Mouse (Mus musculus): Measurements from ENCODE around the gene Zfp748.

The Zfp748 gene

DNA sequence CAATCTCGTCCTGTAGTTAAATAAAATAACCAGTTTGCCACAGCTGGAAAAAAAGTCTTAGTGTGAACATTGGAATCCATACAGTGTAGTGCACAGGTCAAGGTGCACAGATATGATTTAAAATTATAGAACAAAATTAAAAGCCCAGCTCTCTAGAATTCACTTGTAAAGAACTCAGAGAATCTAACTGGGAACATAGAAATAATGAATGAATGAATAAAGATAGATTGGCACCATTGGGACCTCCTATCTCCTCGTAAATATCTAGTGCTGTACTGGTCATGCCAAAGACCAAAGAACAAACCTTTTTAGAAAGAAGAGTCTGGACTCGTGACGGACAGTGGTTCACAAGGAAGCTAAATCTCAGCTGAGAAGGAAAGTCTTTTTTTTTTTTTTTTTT is at the start of gene Zfp748:
Gene Zfp748, minus strand, starts transcription at position 101 of the 400 bp plus-strand sequence.
- DNase-seq, result no peak

DNA sequence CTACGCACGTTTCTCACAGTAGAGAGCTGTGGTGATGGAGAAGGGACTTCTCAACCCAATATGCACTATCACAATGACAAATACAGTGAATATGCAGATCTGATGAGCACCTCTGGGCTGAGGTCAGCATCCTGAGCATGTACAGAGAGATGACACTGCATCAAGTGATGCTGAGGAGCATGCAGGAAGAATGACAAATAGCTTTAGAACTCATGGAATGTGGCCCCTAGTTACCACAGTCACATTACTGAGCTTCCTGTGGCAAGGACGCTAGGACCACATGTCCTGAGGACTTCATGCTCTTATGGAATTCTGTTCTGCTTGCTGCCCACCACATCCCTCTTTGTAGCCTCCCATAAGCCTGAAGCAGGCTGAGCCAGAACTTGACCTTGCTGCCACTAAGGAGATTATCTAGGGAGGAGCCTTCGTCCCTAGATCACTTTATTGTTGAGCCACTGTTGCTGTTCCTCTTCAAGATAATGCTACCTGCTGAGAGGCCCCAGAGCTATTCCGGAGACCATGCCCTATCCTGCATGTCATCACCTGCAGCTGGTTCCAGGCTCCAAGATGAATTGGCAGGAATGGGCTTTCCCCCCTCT is 19.1 kb upstream of the Zfp748 start:
- no peak for DNase-seq

DNA sequence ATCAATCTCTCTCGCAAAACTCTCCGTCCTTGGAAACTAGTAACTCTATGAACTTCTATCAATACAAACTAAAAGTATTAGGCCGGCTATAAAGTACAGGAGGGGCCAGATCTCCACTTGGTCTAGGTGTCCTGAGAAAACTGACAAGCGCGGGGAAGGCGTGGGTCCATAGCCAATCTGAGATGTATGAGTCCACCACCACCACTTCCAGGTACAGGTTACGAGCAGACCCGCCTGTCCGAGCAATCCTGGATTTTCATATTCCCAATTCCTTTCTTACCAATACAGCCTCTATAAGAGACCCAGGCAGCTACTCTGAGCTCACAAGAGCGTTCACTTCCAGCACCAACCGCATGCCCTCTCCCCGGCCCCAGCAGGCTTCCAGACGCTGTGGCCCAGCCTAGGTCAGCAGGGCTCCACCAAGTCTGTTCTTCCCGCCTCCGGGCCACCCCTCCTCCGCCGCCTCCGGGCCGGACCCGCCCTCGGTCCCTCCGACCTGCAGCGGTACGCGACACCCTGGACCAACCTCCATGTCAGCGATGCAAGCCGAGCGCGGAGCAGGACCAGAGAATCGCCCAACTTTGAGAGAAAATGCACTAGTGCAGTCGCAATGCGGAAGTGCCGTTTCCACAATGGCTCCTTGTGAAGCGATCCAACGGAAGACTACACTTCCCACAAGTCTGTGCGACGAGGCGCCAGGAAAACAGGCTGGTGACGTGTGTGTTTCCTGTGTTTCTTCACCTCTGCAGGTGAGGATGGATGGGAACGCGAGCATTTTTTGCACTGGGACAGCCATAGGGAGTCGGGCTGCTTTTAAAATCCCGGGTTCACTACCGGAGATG is 904 bp downstream of the Zfp748 start:
- DNase-seq, result peak; percentile 86

DNA sequence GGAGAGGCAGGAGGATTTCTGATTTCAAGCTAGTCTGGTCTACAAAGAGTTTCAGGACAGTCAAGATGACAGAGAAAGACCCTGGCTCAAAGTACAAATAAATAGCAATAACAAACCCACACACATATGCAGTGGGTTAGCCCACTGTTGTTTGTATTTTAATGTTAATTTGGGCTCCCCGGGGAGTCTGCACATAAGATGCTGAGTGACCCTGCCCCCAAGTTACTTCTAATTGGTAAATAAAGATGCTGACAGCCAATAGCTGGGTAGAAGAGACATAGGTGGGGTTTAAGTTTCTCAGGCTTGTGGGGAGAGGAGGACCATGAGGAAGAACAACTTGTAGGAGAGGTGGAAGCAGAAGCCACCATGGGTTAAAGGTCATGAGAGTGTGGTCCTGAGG is 7.7 kb downstream of the Zfp748 start:
- no peak for DNase-seq

DNA sequence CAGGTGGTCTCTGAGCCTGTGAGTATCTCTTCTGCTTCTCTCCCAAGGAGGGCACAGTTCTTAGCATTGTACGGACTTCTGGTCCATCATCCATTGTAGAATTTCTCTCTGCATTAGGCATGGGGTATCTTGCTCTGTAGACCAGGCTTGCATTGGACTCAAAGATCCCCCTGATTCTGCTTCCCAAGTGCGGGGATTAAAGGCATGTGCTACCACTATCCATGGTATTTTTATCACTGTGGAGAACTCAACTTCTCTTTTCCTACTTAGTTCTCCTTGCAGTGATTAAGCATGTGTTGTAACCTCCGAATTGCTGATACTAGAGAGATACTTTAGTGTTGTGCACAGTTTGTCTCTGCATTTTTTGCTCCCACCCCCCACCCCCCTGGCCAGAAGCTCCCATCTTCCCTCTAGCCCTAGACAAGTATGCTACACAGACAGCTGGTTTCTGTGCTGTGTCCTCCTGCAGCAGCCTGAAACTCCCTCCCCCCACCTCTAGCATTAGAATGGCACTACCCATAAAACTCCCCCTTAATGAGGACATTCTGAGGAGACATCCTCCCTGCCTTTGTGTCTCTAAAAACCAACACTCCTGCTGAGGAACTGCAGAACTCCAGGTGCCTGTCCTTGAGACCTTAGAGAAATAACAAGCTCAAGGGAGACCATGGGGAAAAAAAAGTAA is 26.4 kb downstream of the Zfp748 start:
- DNase-seq, result no peak

DNA sequence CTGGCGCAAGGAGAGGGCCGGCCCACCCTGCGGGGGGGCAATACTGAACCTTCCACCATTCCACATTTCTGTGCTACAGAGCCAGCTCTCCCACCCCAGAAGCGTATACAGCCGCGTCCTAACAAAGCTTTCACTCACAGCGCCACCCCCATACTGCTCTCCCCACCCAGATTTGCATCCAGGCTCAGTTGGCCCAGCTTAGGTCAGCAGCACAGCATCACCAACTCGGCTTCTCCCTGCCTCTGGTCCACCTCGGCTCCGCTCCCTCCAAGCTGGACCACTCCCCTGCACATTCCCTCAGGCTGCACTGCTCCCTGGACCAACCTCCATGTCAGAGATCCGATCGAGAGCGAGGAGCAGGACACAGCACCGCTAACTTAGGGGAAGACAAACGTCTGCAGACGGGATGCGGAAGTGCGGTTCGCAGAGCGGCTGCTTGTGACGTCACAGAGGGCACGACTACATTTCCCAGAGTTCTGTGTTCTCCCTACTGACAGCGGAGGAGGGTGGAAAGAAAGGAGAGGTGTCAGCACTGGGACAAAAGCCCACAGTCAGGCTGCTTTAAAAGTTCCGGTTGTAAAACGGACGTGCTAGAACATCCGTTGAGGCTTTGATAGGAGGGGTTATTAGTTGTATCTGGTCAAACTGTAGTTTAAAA is 27.7 kb downstream of the Zfp748 start, which contains the start of the genes Gm26965 and Zfp87:
Gene Gm26965, minus strand, starts transcription at position 399 of the 658 bp plus-strand sequence.
Gene Zfp87, minus strand, starts transcription at position 425 of the 658 bp plus-strand sequence.
- DNase-seq, result peak; percentile 89

DNA sequence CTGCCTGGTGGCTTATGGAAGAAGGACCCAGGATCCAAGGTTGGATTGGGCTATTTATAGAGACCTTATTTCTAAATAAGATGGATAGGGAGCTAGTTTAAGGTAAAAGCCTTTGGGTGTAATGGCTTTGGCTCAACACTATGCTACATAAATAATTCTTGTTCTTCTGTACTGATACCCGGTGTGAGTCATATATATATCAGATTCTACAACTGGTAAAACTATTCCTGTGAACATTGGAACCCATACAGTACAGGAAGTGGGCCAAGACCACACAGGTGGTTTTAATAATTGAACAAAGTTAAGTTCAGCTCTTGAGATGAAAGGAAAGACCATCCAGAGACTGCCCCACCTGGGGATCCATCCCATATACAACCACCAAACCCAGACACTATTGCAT is 52.7 kb downstream of the Zfp748 start:
- no peak for DNase-seq

DNA sequence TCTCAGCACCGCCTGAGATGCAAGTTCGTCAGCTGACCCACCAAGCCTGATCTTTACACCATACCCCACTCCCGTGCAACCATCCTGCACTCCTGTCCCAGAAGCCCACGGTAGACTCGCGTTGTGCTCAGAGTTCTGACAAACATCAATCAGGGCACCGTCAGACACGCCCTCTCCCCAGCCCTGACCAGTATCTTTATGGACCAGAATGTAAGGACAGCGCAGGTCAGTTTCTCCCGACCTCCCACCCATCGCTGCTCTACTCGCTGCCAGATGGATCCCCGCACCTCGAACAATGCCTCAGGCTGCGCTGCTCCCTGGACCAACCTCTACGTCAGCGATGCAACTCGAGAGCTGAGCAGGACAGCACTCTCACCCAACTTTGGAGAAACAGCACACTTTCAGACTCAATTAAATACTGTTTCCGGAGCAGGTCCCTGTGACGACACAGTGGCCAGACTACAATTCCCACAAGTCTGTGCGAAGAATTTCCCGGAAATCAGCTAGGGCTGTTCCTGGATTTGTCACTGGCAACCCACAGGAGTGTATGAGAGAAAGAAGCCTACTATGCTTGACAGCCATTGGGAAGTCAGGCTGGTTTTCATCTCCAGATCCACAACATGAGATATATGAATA is 53.4 kb downstream of the Zfp748 start, which contains the start of gene Zfp58:
Gene Zfp58, minus strand, starts transcription at position 472 of the 636 bp plus-strand sequence.
- peak; percentile 75 for DNase-seq

DNA sequence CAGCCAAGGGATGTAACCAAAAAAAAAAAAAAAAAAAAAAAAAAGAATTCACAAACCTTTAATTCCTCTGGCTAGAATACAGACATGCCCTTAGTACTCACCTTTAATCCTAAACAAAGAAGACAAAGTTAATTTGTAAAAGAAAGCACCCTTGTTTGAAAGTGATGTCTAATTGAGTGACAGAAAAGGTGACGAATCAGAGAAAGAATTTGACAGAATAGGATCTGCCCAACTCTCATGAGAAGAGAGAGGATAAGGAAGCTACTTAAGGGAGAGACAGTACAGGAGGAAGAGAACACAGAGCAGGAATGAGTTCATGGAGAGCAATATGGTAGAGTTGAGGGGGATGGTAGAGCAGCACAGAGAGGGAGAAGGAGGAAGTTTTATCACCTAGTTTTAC is 58.0 kb downstream of the Zfp748 start:
- no peak for DNase-seq
